Comparison of ENCODE assay signal across 18 mouse cellular contexts in the genomic region with DNA sequence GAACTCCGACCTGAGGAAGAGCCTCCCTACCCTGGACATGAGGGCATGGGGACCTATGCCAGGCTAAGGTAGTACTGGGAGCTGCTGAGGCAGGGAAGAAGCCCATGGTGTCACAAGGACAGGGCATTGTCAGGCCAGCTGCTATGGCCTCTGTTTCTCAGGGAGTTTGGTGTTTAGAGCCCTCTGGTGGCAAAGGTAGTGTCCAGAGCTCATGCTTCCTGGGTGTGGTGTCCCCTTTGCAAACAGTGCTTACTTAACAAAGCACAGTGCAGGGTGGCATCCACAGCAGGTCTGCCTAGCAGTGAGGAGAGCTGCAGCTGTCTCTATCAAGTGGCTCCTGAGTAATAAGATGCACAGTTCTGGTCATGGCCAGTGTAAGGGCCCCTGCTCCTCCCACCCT. TPM values are rescaled to one million over a fixed set of nuclear protein-coding genes. Genes with fewer than 3 reads are reported as not detected.
DNase-seq lines count a peak whose midpoint lies in the region; ATAC-seq and TF ChIP-seq lines count a peak whose summit lies in the region.
"Had no signal": no experiment of that assay in that cellular context is flagged by ENCODE, and none has a peak within 500 bp of the region (broad histone marks: within the 10 kb centered on the region; RNA-seq: fewer than 3 reads in every experiment).

No protein-coding gene starts in this region.

- no peak; the same call in 1 of the 2 replicates for ATAC-seq in intestine, postnatal 0 days
- 0 out of 2 replicates have a peak, but pooled peaks have one; percentile 18 for ATAC-seq in stomach, embryonic 16.5 days (ENCODE audit: insufficient read depth, low FRiP score)

- intact Hi-C loops in heart, postnatal 14 days (cut with DNase I) = no loop called here

- WGBS in heart, embryonic 10.5 days = 71% methylated on average over 1 of the region's 1 CpGs
- WGBS in intestine, postnatal 0 days = 37% methylated on average over 1 of the region's 1 CpGs
- 62% methylated on average over 1 of the region's 1 CpGs for WGBS in stomach, embryonic 16.5 days

- H3K27ac ChIP-seq in heart, embryonic 10.5 days = peak overlapping the region; percentile 85
- no peak overlapping the region for H3K27ac ChIP-seq in layer of hippocampus, adult 2 months
- H3K27ac ChIP-seq in intestine, postnatal 0 days (ENCODE audit: low read depth, low read length) = no peak overlapping the region
- no peak overlapping the region for H3K27ac ChIP-seq in stomach, embryonic 16.5 days (ENCODE audit: low read length)
- H3K27ac ChIP-seq: forebrain, embryonic 10.5 days; hindbrain, embryonic 15.5 days; kidney, embryonic 15.5 days; limb, embryonic 13.5 days had no signal

- no peaks in the 10 kb centered on the region for H3K36me3 ChIP-seq in heart, embryonic 10.5 days
- no peaks in the 10 kb centered on the region for H3K36me3 ChIP-seq in intestine, postnatal 0 days (ENCODE audit: control insufficient read depth, insufficient read depth)
- no peaks in the 10 kb centered on the region for H3K36me3 ChIP-seq in stomach, embryonic 16.5 days (ENCODE audit: control insufficient read depth, insufficient read depth, low read length)
- H3K36me3 ChIP-seq: forebrain, embryonic 10.5 days; hindbrain, embryonic 15.5 days; kidney, embryonic 15.5 days; limb, embryonic 13.5 days had no signal

- no peak overlapping the region for H3K4me2 ChIP-seq in intestine, postnatal 0 days (replicated peaks; ENCODE audit: low read depth)
- no peak overlapping the region for H3K4me2 ChIP-seq in stomach, embryonic 16.5 days (ENCODE audit: low read depth, low read length)
- H3K4me2 ChIP-seq: hindbrain, embryonic 15.5 days; kidney, embryonic 15.5 days; limb, embryonic 13.5 days had no signal

- no peak overlapping the region for H3K4me3 ChIP-seq in heart, embryonic 10.5 days
- no peak overlapping the region for H3K4me3 ChIP-seq in layer of hippocampus, adult 2 months
- no peak overlapping the region for H3K4me3 ChIP-seq in intestine, postnatal 0 days (ENCODE audit: low read depth, low read length)
- H3K4me3 ChIP-seq in stomach, embryonic 16.5 days (replicated peaks; ENCODE audit: low read length) = no peak overlapping the region
- H3K4me3 ChIP-seq: forebrain, embryonic 10.5 days; hindbrain, embryonic 15.5 days; kidney, embryonic 15.5 days; limb, embryonic 13.5 days had no signal

- TF ChIP-seq CTCF in layer of hippocampus, adult 2 months (conservative IDR thresholded peaks at IDR 0.05) = peak; percentile 40
- TF ChIP-seq CTCF in intestine, postnatal 0 days (IDR thresholded peaks at IDR 0.05; ENCODE audit: low read depth) = peak; percentile 68

- H3K9ac ChIP-seq in intestine, postnatal 0 days (ENCODE audit: low read depth, low read length) = no peak overlapping the region
- H3K9ac ChIP-seq in stomach, embryonic 16.5 days (ENCODE audit: low read length) = 0 out of 2 replicates have a peak overlapping the region, but pooled peaks have one; percentile 18
- H3K9ac ChIP-seq: hindbrain, embryonic 15.5 days; kidney, embryonic 15.5 days; limb, embryonic 13.5 days had no signal

- no peak for DNase-seq in heart, embryonic 10.5 days (ENCODE audit: low spot score)
- DNase-seq in heart, postnatal 14 days = no peak
- no peak for DNase-seq in layer of hippocampus, adult 2 months (ENCODE audit: low spot score in 2 of 2)
- no peak for DNase-seq in layer of hippocampus, adult 8-10 months (ENCODE audit: low spot score in 2 of 2)
- DNase-seq in spleen, adult 12 weeks (ENCODE audit: low spot score) = no peak
- DNase-seq in gastrocnemius, postnatal 10 days = no peak
- DNase-seq: cerebellum, adult 18-20 months; right cerebral cortex, postnatal 4 days; thymus, postnatal 14 days had no signal

- H3K27me3 ChIP-seq in heart, embryonic 10.5 days (ENCODE audit: insufficient read depth, poor library complexity, severe bottlenecking) = peaks cover 39% of the 10 kb centered on the region
- H3K27me3 ChIP-seq in intestine, postnatal 0 days (replicated peaks; ENCODE audit: control insufficient read depth, insufficient read depth, low read length) = peaks cover 22% of the 10 kb centered on the region
- H3K27me3 ChIP-seq in stomach, embryonic 16.5 days (ENCODE audit: control insufficient read depth, insufficient read depth, low read length) = peaks cover 33% of the 10 kb centered on the region

- peaks cover 72% of the 10 kb centered on the region for H3K4me1 ChIP-seq in heart, embryonic 10.5 days
- H3K4me1 ChIP-seq in intestine, postnatal 0 days (replicated peaks; ENCODE audit: control insufficient read depth, insufficient read depth, low read length) = 0 out of 2 replicates have a peak, but pooled peaks cover 3% of the 10 kb centered on the region
- peaks cover 6% of the 10 kb centered on the region for H3K4me1 ChIP-seq in stomach, embryonic 16.5 days (ENCODE audit: control insufficient read depth, insufficient read depth, low read length)

- H3K9me3 ChIP-seq in heart, embryonic 10.5 days = peaks cover 2% of the 10 kb centered on the region; the same call in 1 of the 2 replicates
- no peaks in the 10 kb centered on the region for H3K9me3 ChIP-seq in intestine, postnatal 0 days (ENCODE audit: control insufficient read depth)
- 0 out of 2 replicates have a peak, but pooled peaks cover 3% of the 10 kb centered on the region for H3K9me3 ChIP-seq in stomach, embryonic 16.5 days (replicated peaks; ENCODE audit: control insufficient read depth, low read length)
- H3K9me3 ChIP-seq: hindbrain, embryonic 15.5 days; kidney, embryonic 15.5 days; limb, embryonic 13.5 days had no signal

RNA-seq across cellular contexts. Expression of a gene that starts 4.6 kb away (rescaled TPM):
- 5.4 and 10.5 TPM in 2 replicates for polyA plus RNA-seq in heart, embryonic 10.5 days (2016; fragmentation: Nextera tagmentation; extraction: Ambion mirVana)
- 10 to 100 TPM; 32.1 to 32.5 TPM for total RNA-seq in heart, postnatal 14 days (2021)
- total RNA-seq in layer of hippocampus, adult 2 months (2021) = under 1 TPM; 0.29 to 0.97 TPM
- total RNA-seq in layer of hippocampus, adult 8-10 months (2022) = 1 to 10 TPM in 1 of 4 experiments, under 1 TPM in 3; 0.61 to 1.2 (median 0.83) TPM
- 10.5 and 13.8 TPM in 2 replicates for polyA plus RNA-seq in intestine, postnatal 0 days (2015; fragmentation: Nextera tagmentation; extraction: Ambion mirVana)
- 10.0 and 10.1 TPM in 2 replicates for polyA plus RNA-seq in stomach, embryonic 16.5 days (2015; fragmentation: Nextera tagmentation; extraction: Ambion mirVana)
- 1 to 10 TPM; 1.6 to 1.9 TPM for total RNA-seq in gastrocnemius, postnatal 10 days (2021)
- total RNA-seq: common myeloid progenitor, adult 5-6 weeks; granulocyte monocyte progenitor cell, adult 5-6 weeks had no signal

RNA-seq across cellular contexts. Expression of a gene that starts 16.4 kb away (rescaled TPM):
- 1.1 and 1.5 TPM in 2 replicates for polyA plus RNA-seq in heart, embryonic 10.5 days (2016; fragmentation: Nextera tagmentation; extraction: Ambion mirVana)
- under 1 TPM; 0.12 TPM for total RNA-seq in heart, postnatal 14 days (2021)
- not detected for total RNA-seq in layer of hippocampus, adult 2 months (2021)
- under 1 TPM in 1 of 4 experiments, not detected in 3; 0.16 TPM for total RNA-seq in layer of hippocampus, adult 8-10 months (2022)
- polyA plus RNA-seq in intestine, postnatal 0 days (2015; fragmentation: Nextera tagmentation; extraction: Ambion mirVana) = 0.97 and 1.3 TPM in 2 replicates
- polyA plus RNA-seq in stomach, embryonic 16.5 days (2015; fragmentation: Nextera tagmentation; extraction: Ambion mirVana) = 18.3 and 18.5 TPM in 2 replicates
- total RNA-seq in gastrocnemius, postnatal 10 days (2021) = 1 to 10 TPM; 1.2 to 2.8 TPM
- total RNA-seq: common myeloid progenitor, adult 5-6 weeks; granulocyte monocyte progenitor cell, adult 5-6 weeks; left cerebral cortex, adult 8-10 months had no signal

RNA-seq across cellular contexts. Expression of a gene that starts 41.8 kb away (rescaled TPM):
- 78.0 and 99.5 TPM in 2 replicates for polyA plus RNA-seq in heart, embryonic 10.5 days (2016; fragmentation: Nextera tagmentation; extraction: Ambion mirVana)
- 10 to 100 TPM; 19.0 to 20.7 TPM for total RNA-seq in heart, postnatal 14 days (2021)
- 10 to 100 TPM; 38.5 to 41.4 TPM for total RNA-seq in layer of hippocampus, adult 2 months (2021)
- 10 to 100 TPM; 34.2 to 46.9 (median 38.5) TPM for total RNA-seq in layer of hippocampus, adult 8-10 months (2022)
- polyA plus RNA-seq in intestine, postnatal 0 days (2015; fragmentation: Nextera tagmentation; extraction: Ambion mirVana) = 32.8 and 34.0 TPM in 2 replicates
- polyA plus RNA-seq in stomach, embryonic 16.5 days (2015; fragmentation: Nextera tagmentation; extraction: Ambion mirVana) = 75.8 and 84.7 TPM in 2 replicates
- 10 to 100 TPM; 14.3 to 16.9 TPM for total RNA-seq in gastrocnemius, postnatal 10 days (2021)

RNA-seq across cellular contexts. Expression of a gene that starts 58.3 kb away (rescaled TPM):
- 472 and 583 TPM in 2 replicates for polyA plus RNA-seq in heart, embryonic 10.5 days (2016; fragmentation: Nextera tagmentation; extraction: Ambion mirVana)
- total RNA-seq in heart, postnatal 14 days (2021) = 100 to 1,000 TPM; 505 to 506 TPM
- total RNA-seq in layer of hippocampus, adult 2 months (2021) = 100 to 1,000 TPM; 419 to 448 TPM
- total RNA-seq in layer of hippocampus, adult 8-10 months (2022) = 100 to 1,000 TPM; 413 to 631 (median 486) TPM
- 212 and 216 TPM in 2 replicates for polyA plus RNA-seq in intestine, postnatal 0 days (2015; fragmentation: Nextera tagmentation; extraction: Ambion mirVana)
- polyA plus RNA-seq in stomach, embryonic 16.5 days (2015; fragmentation: Nextera tagmentation; extraction: Ambion mirVana) = 638 and 686 TPM in 2 replicates
- total RNA-seq in gastrocnemius, postnatal 10 days (2021) = 100 to 1,000 TPM; 236 to 268 TPM

Comparison
In these comparisons a context has a peak if more than half of its experiments do, and no peak if none do; other contexts are left out.
1. RNA of a gene that starts 4.6 kb away (total RNA-seq): 32.1 to 32.5 TPM in heart, postnatal 14 days; 1.6 to 1.9 TPM in gastrocnemius, postnatal 10 days, 0.29 to 0.97 TPM in layer of hippocampus, adult 2 months and 0.61 to 1.2 TPM in layer of hippocampus, adult 8-10 months; every median in the first group is over 10 times any median in the second.